Mouse (Mus musculus) G1E (cell line): ENCODE data around the gene Tmem219. TPM values are rescaled to one million over a fixed set of nuclear protein-coding genes. Genes with fewer than 3 reads are reported as not detected.

ENCODE experiments used
- ATAC-seq: 2 replicates; pipeline ENCODE4 v1.8.0; 2016; ENCODE audit warnings: mild to moderate bottlenecking; ENCODE audit not compliant: insufficient number of reproducible peaks, poor library complexity, low FRiP score, severe bottlenecking; ENCODE audit errors: extremely low read depth
- DNase-seq: peaks from one replicate; pipeline ENCODE4 v3.0.0; 2012; ENCODE audit warnings: low spot score
- H3K27me3 ChIP-seq: 2 replicates; pipeline ENCODE4 v1.6.1; 2012; ENCODE audit warnings: mild to moderate bottlenecking, low read length, inconsistent platforms; ENCODE audit not compliant: insufficient read depth
- H3K36me3 ChIP-seq: replicated peaks from 2 replicates; pipeline ENCODE3; 2012; ENCODE audit warnings: mild to moderate bottlenecking, inconsistent platforms
- H3K4me1 ChIP-seq: 2 replicates; pipeline ENCODE4 v1.6.1; 2012; ENCODE audit warnings: low read depth, low read length, inconsistent platforms, mixed read lengths; ENCODE audit not compliant: insufficient read depth
- H3K4me3 ChIP-seq: 2 replicates; pipeline ENCODE4 v1.5.1; 2012; ENCODE audit warnings: low read depth, mild to moderate bottlenecking, inconsistent platforms, low read length, moderate library complexity, mixed read lengths
- H3K9me3 ChIP-seq: replicated peaks from 2 replicates; pipeline ENCODE4 v1.6.1; 2012; ENCODE audit warnings: inconsistent platforms
- CTCF ChIP-seq: IDR thresholded peaks from 2 replicates; pipeline ENCODE4 v1.5.1; 2012; ENCODE audit warnings: low read depth, low read length, inconsistent platforms, mixed read lengths
- GATA1 ChIP-seq: IDR thresholded peaks from 2 replicates; pipeline ENCODE4 v1.6.1; 2012; ENCODE audit warnings: borderline replicate concordance, low read length, inconsistent platforms, mixed read lengths
- GATA2 ChIP-seq: IDR thresholded peaks from 2 replicates; pipeline ENCODE4 v1.6.1; 2012; ENCODE audit warnings: low read depth, low read length, inconsistent platforms, borderline replicate concordance
- POLR2AphosphoS5 ChIP-seq: IDR thresholded peaks from 2 replicates; pipeline ENCODE4 v1.6.1; 2012; ENCODE audit warnings: low read depth, low read length, inconsistent platforms; ENCODE audit not compliant: insufficient replicate concordance
- TAL1 ChIP-seq: conservative IDR thresholded peaks from 2 replicates; pipeline ENCODE4 v1.6.1; 2012; ENCODE audit warnings: low read depth, low read length, inconsistent platforms, mixed read lengths
- polyA plus RNA-seq: library from polyadenylated mRNA; stranded (reverse); fragments of >175 nt; gene quantifications from 2 replicates; pipeline ENCODE4 v1.2.3, GENCODE M21; 2012
- total RNA-seq, 2 experiments: library from RNA; stranded (forward) in 1 of 2; stranded (reverse) in 1 of 2; fragments of 200-1000 nt in 1 of 2; fragments of >200 nt in 1 of 2; fragmentation: Nextera tagmentation in 1 of 2; gene quantifications; 2 replicates each; pipeline ENCODE4 v1.2.3; 2014 to 2017

Tmem219 gene
- total and polyA plus RNA-seq, 3 experiments: 32.9 to 66.6 (median 38.7) TPM

DNA sequence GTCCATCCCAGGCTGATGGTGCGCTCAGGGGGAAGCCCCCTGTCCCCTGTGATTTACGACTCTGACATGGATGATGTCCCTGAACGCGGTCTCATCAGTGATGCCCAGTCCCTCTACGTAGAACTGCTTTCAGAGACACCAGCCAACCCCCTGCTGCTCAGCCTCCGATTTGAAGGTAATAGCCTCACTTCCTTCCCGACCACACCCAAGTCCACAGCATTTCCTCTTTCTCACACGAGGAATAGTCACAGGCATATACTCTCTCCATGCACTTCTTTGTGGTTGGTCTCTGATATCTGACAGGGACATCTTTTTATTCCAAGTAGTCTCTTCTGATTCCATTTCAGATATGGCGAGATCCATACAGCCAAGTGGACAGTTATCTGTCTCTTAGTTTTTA is 37.1 kb upstream of the Tmem219 start:
- Histone ChIP-seq H3K9me3 (no peaks in the 10 kb centered on the region), H3K36me3 (no peaks in the 10 kb centered on the region), H3K4me1 (peaks cover 7% of the 10 kb centered on the region), H3K4me3 (no peak overlapping the region), H3K27me3 (peaks cover 10% of the 10 kb centered on the region)
- TF ChIP-seq GATA2 (no peak), GATA1 (no peak), TAL1 (no peak), CTCF (no peak), POLR2AphosphoS5 (no peak)
- ATAC-seq: no peak
- DNase-seq: no peak

DNA sequence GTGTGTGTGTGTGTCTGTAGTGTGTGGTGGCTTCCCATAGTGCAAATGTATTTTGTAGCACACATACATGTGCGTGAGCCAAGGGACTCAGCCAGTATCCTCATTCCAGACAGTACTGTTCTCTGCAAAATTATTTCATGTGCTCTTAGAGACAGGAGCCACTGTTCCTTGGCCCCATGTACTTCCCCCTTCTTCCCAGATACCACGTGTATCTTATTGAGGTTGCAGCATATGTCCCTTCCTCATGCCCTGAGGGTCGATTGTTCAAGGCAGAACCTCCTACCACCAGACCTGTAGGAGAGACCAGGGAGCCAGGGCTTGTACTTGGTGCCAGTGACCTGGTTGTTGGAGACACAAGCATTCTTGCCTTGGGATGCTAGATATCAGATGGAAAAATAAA is 32.4 kb upstream of the Tmem219 start:
- H3K27me3 ChIP-seq: peaks cover 28% of the 10 kb centered on the region
- H3K9me3 ChIP-seq: no peaks in the 10 kb centered on the region
- TF ChIP-seq TAL1: no peak
- TF ChIP-seq CTCF: no peak
- no peak for TF ChIP-seq GATA1
- TF ChIP-seq GATA2: no peak
- no peak for TF ChIP-seq POLR2AphosphoS5
- peaks cover 10% of the 10 kb centered on the region for H3K4me1 ChIP-seq
- no peaks in the 10 kb centered on the region for H3K36me3 ChIP-seq
- DNase-seq (no peak), ATAC-seq (no peak)
- H3K4me3 ChIP-seq: no peak overlapping the region

DNA sequence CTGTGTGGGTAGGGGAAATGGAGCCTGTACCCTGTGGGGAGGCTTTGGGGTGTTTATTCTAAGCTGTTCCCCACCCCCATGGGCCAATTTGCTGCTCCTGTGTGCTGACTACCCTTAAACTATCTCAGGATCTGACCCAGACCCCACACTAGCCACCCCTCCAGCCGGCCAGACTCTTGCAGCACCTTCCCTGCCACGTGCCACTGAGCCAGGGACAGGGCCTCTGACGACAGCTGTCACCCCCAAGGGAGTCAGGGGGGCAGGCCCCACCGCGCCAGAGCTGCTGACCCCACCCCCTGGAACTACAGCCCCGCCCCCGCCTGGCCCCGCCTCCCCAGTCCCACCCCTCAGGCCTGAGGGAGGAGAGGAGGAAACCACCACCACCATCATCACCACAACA is 29.9 kb upstream of the Tmem219 start:
- Histone ChIP-seq H3K36me3 (peaks cover 9% of the 10 kb centered on the region), H3K9me3 (no peaks in the 10 kb centered on the region), H3K4me3 (no peak overlapping the region), H3K4me1 (peaks cover 12% of the 10 kb centered on the region), H3K27me3 (peaks cover 23% of the 10 kb centered on the region)
- DNase-seq: no peak
- ATAC-seq: no peak
- TF ChIP-seq POLR2AphosphoS5 (no peak), TAL1 (no peak), GATA2 (no peak), GATA1 (no peak), CTCF (no peak)

DNA sequence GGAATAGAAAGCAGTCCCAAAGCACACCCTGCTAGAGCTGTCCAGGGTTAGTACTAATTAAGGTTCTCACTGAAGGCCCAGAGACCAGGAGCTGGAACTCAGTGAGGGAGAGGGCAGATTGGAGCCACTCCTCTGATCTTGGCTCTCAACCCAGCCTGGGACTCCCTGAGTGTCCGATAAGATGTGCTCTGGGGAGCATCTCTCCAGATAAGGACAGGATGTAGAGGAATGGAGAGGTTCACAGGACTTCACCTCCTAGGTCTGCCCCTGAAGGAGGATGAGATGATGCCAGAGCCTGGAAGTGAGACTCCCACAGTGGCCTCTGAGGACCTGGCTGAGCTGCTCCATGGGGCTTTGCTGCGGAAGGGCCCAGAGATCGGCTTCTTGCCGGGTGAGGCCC is 29.0 kb upstream of the Tmem219 start:
- Histone ChIP-seq H3K9me3 (no peaks in the 10 kb centered on the region), H3K4me3 (no peak overlapping the region), H3K4me1 (peaks cover 12% of the 10 kb centered on the region), H3K36me3 (peaks cover 18% of the 10 kb centered on the region), H3K27me3 (peaks cover 23% of the 10 kb centered on the region)
- ATAC-seq (no peak), DNase-seq (no peak)
- no peak for TF ChIP-seq CTCF
- TF ChIP-seq GATA2: no peak
- no peak for TF ChIP-seq POLR2AphosphoS5
- no peak for TF ChIP-seq GATA1
- no peak for TF ChIP-seq TAL1

DNA sequence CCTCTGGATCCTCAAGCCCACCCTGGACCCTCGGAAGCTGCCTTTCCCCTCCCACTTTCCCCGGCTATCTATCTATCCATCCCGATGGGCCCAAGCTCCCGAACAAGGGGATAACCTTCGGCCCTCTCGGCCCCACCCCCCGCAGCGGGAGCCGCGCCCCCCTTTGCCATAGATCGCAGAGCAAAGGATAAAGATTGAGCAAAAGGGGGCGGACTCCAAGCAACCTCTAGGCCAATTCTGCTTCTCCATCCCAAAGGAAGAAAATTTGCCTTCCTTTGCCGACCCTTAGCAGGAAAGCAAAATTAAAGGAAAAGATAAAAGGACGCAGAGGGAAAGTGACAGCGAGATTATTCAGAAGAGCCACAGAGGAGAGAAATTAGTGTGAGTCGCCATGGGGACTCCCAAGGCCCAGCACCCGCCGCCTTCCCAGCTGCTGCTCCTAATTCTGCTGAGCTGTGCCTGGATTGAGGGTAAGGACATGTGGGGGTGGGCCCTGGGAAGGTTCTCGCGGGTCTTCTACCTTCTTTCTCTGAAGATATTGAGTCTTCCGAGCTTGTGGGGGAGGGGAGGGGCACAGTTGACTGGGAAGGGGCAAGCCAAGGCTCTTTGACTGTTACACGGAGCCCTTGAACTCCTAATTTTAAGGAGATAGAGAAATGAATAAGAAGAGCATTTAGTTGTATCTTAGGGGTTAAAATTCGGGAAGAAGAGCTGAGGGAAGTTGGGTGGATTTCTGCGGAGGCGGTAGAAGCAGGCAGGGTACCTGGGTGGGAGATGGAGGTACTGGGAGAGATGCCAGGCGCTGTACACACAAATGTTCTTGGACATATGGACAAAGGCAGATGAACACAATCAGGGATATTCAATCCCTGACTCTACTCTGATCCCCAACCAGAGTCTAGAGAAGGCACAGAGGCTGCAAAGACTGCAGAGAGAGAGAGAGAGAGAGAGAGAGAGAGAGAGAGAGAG is 28.2 kb upstream of the Tmem219 start:
- ATAC-seq (no peak), DNase-seq (no peak)
- TF ChIP-seq TAL1: no peak
- no peak for TF ChIP-seq POLR2AphosphoS5
- no peak for TF ChIP-seq GATA1
- no peak for TF ChIP-seq GATA2
- TF ChIP-seq CTCF: no peak
- H3K4me3 ChIP-seq: no peak overlapping the region
- peaks cover 26% of the 10 kb centered on the region for H3K36me3 ChIP-seq
- H3K4me1 ChIP-seq: peaks cover 12% of the 10 kb centered on the region
- H3K9me3 ChIP-seq: no peaks in the 10 kb centered on the region
- peaks cover 23% of the 10 kb centered on the region for H3K27me3 ChIP-seq
